Mouse (Mus musculus): ENCODE measurements at regions not wholly inside any gene's neighbourhood (a gene's known extent, or its start where the extent isn't known, plus 50 kb on each side); places are given as distances from the start of the nearest gene placed in this dataset.

DNA sequence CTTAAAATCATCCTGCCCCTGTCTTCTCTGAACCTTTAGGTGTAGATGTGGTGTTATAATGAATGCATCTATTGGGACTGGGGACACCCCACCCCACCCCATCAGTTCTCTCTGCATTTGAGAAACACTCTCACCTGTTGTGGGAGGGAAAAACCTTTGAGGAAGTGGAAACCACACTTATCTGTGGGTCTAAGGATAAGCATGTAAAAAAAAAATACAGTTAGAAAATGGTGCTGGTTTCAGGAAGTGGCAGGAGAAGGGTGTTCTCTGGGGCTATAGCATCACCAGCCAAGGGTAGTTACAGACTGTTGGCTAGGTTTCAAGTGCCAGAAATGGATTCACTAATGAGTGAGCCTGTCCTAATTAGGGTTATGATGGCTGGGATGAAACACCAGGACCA, 91.1 kb upstream of the Rbm19 start:
- DNase-seq (ENCODE audit: low read depth, low spot score) = no peak

DNA sequence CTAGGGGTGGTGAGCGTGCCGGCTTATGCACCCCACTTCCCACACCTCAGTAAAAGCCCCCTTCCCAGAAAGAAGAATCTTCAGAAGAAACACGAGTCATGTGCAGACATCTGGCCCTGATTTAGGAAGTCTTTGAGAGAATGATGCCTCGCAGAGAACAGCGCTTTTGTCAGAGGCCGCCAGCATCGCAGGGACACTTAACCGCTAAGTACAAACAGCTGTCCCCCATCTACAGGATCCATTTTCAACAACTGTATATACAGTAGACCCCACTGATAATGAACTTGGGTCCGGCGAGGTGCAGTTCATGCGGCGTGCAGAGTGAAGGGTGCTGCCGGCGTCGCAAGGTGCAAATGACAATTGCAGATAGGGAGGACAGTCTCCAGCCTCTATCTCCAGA, 85.4 kb upstream of the Rbm19 start:
- no peak for DNase-seq (ENCODE audit: low read depth, low spot score)

DNA sequence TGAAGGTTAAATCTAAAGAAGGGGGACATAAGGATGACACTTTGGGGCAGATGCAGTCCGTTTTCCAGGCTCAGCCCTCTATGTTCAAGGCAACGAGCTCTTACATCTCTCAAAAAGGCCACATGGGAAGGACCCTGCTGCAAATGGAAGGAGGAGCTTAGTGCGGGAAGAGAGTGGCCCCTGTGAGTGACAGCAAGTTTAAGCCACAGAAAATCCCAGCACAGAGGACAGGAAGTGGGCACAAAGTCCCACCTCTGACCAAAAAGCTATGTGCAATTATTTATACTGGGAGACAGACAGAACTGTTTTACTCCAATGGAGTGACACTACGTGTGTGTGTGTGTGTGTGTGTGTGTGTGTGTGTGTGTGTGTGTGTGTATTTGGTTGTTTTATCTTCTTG, 84.7 kb upstream of the Rbm19 start:
- DNase-seq (ENCODE audit: low read depth, low spot score) = no peak

DNA sequence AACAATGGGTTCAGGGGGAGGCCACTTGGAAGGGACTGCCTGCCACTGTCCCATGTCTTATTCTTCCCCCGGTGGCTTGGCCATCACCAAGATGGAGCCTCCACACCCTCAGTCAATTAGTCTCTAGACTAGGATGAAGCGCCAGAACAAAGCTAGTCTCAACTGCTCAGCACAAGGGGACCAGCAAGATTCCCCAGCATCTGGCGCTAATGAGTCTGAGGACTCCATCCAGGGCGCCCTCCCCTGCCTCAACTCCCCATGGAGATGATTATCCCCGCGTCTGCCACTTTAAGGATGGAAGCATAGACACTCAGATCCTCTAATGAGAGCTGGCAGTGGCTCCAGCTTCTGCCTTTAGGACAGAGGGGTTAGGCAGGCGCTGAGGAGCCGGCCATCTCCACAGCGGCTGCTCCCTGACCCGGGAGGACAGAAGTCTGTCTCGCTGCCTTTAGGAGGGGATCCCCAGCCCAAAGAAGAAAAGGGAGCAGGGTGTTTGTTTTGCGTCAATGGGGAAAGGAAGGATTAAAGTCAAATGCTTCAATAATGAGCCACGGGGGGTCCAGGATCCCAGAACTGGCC, 81.7 kb upstream of the Rbm19 start:
- DNase-seq (ENCODE audit: low read depth, low spot score) = no peak

DNA sequence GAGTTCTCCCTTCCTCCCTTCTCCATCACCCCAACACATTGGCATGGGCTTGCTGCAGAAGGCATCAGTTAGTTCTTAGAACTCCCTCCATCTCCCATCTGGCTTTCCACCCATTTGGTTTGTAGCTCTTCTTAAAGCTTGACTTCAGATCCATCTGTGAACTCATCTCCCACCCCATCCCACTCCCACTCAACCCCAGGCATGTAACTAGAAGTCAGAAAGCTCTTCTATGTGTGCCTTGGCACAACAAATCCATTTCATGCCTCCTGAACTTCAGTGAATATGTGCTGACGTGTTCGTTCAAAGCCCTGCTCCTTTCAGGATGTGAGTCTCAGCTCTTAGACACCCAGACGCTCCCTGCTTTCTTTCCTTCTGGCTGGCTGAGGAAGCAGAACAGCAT, 81.0 kb upstream of the Rbm19 start:
- peak; percentile 45 for DNase-seq (ENCODE audit: low read depth, low spot score)

DNA sequence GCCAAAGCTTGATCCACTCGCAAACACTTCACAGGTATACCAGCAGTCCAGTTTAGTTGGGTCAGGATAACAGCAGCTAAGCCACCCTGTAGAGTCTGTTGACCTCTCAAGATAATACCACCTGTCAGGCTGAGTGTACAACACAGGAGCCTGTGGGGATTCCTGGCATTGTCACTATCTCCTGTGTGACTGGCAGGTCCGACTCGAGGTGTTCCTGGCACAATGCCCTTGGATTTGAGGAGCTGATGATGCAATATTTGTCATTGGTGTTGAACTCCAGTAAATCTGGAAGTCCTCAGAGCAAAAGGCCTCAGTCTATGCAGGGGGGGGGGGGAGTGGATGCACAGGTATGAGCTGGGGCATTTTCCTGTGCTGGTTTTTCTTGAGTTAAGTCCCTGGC, 78.5 kb upstream of the Rbm19 start:
- no peak for DNase-seq (ENCODE audit: low read depth, low spot score)

DNA sequence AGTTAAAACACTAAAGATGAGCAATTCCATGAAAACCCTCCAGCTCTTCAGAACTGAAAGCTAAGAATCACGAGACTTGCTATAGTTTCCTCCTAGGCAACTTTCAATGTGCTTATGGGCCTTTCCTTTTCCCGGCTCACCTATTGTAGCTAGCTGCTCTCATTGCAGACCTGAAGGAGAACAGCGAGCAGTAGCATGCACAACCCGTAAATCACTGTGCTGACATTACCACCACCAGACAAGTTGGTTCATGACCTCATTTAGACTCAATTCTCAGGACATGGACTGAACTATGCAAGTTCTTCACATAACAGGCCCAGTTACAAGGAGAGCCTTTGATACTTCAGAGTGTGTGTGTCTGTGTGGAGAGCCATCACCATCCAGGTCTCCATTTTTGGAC, 72.5 kb upstream of the Rbm19 start:
- DNase-seq (ENCODE audit: low read depth, low spot score) = no peak

DNA sequence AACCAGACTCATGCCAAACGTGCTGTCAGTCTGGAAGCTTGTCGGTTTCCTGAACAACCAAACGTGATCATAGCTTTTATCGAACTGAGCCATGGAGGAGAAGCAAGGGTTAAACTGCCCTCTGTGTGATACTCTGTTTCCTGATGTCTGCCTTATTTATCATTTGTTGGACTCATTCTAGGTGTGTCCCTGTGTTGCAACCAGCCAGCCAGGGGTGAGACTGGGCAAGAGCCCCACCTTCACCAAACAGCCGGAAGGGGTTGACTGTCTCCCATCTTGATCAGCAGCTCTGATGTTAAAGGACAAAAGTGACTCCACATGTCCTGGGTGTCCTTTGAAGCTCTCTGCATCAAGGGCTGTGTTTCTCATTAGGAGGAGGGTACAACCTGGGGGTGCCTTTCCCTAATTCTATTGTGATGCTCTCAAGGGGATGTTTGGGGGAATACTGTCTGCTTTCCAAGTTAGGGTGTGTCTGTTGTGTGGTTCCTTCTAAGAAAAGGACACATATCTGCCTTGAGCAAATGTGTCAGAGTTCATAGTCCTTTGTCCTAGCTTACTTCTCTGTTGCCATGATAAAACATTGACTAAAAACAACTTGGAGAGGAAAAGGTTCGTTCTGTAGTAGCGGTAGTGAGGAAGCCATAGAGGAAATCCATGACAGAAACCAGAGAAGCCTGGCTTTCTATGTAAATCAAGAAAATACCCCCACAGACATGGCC, 67.0 kb upstream of the Rbm19 start:
- no peak for DNase-seq (ENCODE audit: low read depth, low spot score)

DNA sequence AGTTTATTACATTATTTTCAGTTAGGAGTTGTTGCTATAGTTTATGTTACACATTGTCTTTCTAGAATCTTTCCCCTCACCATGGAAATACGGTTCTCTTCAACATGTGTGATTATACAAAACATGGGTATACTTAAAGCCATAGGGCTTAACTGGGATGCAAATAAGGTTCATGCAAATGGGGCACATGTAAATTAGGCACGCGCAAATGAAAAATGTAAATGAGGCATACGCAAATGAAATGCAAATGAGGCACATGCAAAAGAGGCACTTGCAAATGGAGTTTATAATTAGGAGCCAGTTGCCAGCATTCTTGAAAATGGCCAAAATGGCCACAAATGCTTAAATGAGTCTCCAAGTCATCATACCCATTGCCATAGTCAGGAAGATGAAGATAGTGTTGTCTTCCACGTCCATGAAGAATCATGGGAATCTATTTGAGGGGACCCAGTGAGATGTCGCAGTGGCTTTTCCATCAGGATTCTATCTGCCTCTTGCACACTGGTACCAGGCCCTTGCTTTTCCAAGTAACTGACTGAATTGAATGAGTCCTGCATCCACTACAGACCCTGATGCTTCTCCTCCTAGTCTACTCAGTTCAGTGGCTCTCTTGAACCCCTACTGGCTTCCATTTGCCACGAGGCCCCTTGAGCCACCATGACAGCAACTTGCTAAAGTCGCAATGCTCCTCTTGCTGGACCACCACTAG, 65.4 kb upstream of the Rbm19 start:
- DNase-seq (ENCODE audit: low read depth, low spot score) = peak; percentile 6

DNA sequence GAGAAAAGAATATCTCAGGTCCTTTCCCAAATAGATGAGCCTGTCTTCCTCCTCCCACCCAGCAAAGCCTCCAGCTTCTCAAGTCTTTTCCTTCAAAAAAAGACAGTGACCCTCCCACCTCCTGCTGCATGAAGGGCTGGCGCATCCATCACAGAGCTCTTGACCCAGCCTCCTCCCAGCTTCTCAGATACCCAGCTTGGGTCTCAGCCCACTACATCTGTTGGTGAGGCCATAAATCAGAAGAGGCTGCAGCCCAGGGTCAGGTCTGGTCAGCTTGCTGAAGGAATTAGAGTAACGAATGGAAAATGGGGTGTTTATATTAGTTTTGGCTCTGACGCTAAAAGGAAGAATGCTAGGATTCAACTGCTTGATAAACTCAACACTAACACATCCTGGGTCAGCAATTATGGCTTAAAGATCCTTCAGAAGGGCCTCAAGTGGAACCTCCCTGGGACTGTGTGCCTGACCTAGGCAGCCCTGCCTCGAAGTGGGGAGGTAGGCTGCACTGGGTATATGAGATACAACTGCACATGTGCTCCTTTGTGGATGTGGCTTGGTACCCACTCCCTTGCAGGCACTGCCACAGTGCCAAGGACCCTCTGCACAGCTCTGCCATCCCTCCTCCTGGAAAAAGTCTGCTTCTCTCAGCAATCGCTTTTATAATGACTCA, 61.6 kb upstream of the Rbm19 start:
- no peak for DNase-seq (ENCODE audit: low read depth, low spot score)

All from telencephalon, adult 2 months (tissue).